Mouse (Mus musculus) granulocyte monocyte progenitor cell, adult 5-6 weeks (primary cell): ENCODE results near the gene Il17c. TPM values are rescaled to one million over a fixed set of nuclear protein-coding genes. Genes with fewer than 3 reads are reported as not detected.
A peak's percentile ranks its signal among the peaks of the same experiment; 100 is the strongest.

Experiments
- ATAC-seq: replicated peaks from 2 replicates; pipeline ENCODE4 v1.8.0; 2016; ENCODE audit warnings: mild to moderate bottlenecking, moderate TSS enrichment, inconsistent platforms; ENCODE audit not compliant: poor library complexity, severe bottlenecking
- total RNA-seq, 2 experiments: library from RNA; stranded (forward) in 1 of 2; stranded (reverse) in 1 of 2; fragments of 200-712, 200-1000 nt in 1 of 2; fragments of >200 nt in 1 of 2; fragmentation: Nextera tagmentation in 1 of 2; gene quantifications; 2 replicates each; pipeline ENCODE4 v1.2.3; 2014 to 2017

Il17c gene
- total RNA-seq (2014; fragmentation: Nextera tagmentation), result not detected in 2 replicates
- not detected in 2 replicates for total RNA-seq (2017)

DNA sequence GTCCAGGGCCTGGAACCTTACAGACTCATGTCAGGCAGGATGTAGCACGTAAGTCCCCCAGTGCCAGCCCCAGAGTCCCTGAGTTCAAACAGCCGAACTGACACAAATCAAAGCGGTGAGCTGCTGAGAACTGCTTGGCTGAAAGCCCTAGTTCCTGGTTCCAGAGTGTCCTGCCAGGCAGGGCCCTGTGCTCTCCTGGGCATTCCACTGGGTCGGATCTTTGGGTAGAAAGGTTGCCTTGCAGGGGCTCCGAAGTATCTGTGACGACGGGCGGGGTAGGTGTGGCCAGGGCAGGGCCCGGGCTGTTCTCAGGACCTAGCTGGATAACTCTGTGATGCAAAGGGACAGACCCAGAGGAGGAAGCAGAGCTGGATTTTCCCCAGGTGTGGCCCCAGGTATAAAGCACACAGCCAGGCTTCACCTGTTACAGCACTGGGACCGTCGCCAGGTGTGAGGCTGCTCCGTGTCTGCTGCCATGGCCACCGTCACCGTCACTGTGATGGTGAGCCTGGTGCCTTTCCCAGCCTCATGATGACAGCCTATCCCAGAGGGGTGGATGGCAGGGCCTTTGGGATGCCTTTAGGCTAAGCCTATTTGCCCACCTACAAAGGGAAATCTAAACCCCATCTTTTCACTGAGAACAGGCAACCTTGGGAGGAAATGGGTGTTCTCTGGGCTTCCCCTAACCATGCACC, at the start of gene Il17c:
Gene Il17c (plus strand): TSS at position 645 of the 695 bp plus-strand sequence.
- ATAC-seq, result no peak

GRCm38 (mm10) chr8:122375320-122375719, 46.5 kb upstream of the Il17c start:
- ATAC-seq, result no peak

GRCm38 (mm10) chr8:122375751-122376364, 46.0 kb upstream of the Il17c start:
- ATAC-seq, result no peak

- ATAC-seq, result peak; percentile 95
Observed at GRCm38 (mm10) chr8:122376365-122377231, 45.2 kb upstream of the Il17c start, which contains the start of gene Zc3h18. Zc3h18 (plus strand) TSS chr8:122376609.

GRCm38 (mm10) chr8:122383039-122383438, 38.8 kb upstream of the Il17c start:
- ATAC-seq, result no peak

DNA sequence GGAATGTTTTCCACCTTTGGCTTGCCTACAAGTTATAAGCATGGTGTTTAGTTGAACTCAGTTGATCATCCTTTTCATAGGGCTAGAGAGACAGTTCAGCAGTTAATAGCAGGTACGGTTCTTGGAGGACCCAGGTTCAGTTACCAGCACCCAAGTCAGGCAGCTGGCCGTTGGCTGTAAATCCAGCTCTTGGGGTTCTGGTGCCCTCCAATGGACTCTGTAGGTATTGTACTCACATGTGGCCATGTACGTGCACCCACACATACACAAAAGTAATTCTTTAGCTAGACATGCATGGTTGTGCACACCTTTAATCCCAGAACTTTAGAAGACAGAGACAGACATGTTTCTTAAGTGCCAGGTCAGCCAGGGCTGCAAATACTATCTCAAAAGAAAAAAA, 32.5 kb upstream of the Il17c start:
- ATAC-seq, result no peak

- ATAC-seq, result no peak
Observed at GRCm38 (mm10) chr8:122390758-122391157, 31.1 kb upstream of the Il17c start.

GRCm38 (mm10) chr8:122393717-122394116, 28.1 kb upstream of the Il17c start:
- no peak for ATAC-seq

DNA sequence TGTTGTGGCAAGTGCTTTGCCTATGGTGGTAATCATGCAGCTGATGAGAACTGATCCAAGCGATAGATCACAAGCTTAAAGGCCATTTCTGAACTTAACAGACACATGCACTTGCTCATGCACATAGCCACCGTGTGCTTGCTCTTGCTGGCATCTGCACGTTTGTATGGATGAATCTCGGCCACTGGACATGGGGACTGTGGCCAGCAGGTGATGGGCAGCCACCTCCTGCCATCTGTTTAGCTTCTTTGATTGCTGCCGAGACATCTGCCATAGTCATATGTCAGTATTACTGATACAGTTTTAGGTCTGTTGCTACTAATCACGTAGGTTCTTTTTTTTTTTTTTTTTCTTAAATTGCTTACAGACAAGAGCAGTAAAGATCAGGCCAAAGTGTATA, 26.5 kb upstream of the Il17c start:
- no peak for ATAC-seq

GRCm38 (mm10) chr8:122398186-122398585, 23.6 kb upstream of the Il17c start:
- ATAC-seq, result no peak

DNA sequence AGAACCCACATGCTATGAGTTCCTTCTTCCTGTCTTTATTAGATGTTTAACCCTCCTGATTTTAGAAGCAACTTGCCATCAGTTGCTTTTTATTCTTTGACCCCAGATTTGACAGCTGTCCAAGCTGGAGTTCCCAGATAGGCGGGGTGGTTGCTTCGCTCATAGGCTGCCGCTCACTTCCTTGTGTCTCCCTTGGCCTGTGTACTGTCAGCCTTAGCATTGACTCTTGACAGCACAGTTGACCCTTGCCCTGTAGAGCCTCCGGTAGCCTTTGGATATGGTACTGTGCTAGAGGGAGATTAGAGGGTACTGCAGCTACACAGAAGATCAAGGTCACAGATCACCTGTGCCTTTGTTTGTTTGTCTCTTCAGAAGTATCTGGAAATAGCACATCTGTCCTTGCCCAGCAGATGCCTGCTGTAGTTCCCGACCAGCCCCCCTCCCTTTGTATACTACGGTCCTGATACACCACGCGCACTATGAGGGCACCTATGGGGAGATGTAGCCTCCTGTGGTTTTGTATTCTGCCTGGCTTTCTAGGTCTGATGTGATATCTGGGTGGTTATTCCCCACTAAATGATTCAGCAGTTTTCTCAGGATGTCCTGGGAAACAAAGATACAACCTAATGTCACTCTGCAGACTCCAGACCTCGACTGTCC, 16.5 kb upstream of the Il17c start:
- no peak for ATAC-seq

DNA sequence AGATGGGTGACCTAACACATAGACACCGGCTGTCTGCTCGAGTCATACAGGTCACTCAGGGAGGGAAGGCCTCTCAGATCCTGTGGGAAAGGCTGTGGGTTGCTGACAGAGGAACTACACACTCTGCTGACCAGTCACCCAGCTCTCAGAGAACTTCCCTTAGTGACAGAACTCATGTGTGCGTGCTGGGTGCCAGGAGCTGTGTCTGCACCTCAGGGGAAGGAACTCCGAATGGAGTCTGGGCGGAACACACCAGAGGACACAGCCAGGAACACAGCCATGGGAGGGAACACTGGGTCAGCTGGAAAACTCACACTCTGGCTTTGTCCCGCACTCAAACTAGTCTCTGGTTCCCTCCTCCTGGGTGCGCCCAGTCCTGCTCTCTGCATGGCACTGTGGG, 14.1 kb upstream of the Il17c start:
- ATAC-seq, result no peak

DNA sequence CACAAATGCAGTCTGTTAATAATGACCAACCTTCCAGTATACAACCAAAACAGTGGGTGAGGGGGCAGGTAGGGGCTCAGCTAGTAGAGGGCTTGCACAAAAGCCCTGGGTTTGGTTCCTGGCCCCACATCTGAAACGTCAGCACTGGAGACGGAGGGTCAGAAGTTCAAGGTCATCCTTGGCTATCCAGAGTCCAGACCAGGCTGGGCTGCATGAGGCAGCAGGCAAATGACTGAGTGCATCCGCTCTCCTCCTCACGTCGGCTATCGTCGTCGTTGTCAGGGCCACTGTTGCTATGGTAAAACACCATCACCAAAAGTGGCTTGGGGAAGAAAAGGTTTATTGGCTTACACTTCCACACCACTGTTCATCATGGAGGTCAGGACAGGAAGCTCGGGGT, 7.5 kb upstream of the Il17c start:
- no peak for ATAC-seq

DNA sequence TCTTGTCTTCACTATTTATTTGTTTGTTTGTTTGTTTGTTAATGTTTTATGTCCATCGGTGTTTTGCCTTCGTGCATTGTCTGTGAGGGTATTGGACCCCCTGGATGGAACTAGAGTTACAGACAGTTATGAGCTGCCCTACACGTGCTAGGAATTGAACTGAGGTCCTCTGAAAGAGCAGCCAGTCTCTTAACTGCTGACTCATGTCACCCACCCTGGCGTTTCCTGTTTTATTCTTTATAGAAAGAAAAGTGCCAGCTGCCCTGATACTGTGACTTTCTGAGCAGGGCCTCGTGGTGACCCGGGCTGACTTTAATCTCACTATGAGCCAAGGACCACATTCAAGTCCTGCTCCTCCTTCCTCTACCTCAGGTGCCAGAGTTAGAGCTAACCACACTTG, 6.3 kb upstream of the Il17c start:
- ATAC-seq, result peak; percentile 23; the same call in 1 of the 2 replicates

- no peak for ATAC-seq
Observed at GRCm38 (mm10) chr8:122419881-122420555, 1.8 kb upstream of the Il17c start.

GRCm38 (mm10) chr8:122423217-122423616, 1.4 kb downstream of the Il17c start:
- no peak for ATAC-seq

GRCm38 (mm10) chr8:122423659-122424058, 1.8 kb downstream of the Il17c start:
- ATAC-seq, result no peak

DNA sequence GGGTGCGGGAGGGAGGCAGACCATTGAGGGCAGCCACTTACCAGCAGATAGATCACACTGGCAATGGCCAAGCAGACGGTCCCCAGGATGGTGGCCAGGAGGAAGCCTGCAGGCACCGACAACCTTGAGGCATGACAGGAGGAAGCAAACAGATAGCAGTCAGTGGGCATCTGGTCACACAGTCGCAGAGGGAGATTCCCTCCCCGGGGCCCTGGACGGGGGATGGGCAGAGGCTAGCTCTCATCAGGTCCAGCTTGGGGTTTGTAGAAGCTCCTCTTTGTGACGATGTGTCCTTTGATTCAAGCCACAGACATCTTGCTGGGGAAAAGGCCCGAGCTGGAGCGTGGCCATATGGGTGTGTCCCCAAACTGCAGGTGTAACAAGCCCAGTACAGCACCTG, 4.3 kb downstream of the Il17c start:
- no peak for ATAC-seq

GRCm38 (mm10) chr8:122427607-122428006, 5.8 kb downstream of the Il17c start:
- ATAC-seq, result no peak

- ATAC-seq, result no peak
Observed at GRCm38 (mm10) chr8:122428163-122428562, 6.3 kb downstream of the Il17c start.
